Mouse (Mus musculus): Measurements from ENCODE around the gene Ubr4. TPM values are rescaled to one million over a fixed set of nuclear protein-coding genes. Genes with fewer than 3 reads are reported as not detected.

Ubr4 gene
- polyA plus RNA-seq, 1 experiment = 52.8 TPM

GRCm38 (mm10) chr4:139340835-139341234 is 11.6 kb upstream of the Ubr4 start:
- Histone ChIP-seq H3K4me1 (ENCODE audit: control insufficient read depth, insufficient read depth, low read length) (peaks cover 3% of the 10 kb centered on the region), H3K4me3 (replicated peaks; ENCODE audit: control insufficient read depth, low read depth, low read length) (no peak overlapping the region), H3K27ac (ENCODE audit: control insufficient read depth, insufficient read depth, low read depth, low read length, poor library complexity) (peak overlapping the region; percentile 68)
- 36% methylated on average over 4 of the region's 4 CpGs for WGBS
- TF ChIP-seq CTCF (IDR thresholded peaks at IDR 0.05; ENCODE audit: control insufficient read depth, insufficient read depth, low read length) (no peak), POLR2A (IDR thresholded peaks at IDR 0.05; ENCODE audit: borderline replicate concordance, control insufficient read depth, low read depth, low read length) (no peak)

- peaks cover 3% of the 10 kb centered on the region for H3K4me1 ChIP-seq (ENCODE audit: control insufficient read depth, insufficient read depth, low read length)
- no peak for TF ChIP-seq POLR2A (IDR thresholded peaks at IDR 0.05; ENCODE audit: borderline replicate concordance, control insufficient read depth, low read depth, low read length)
- no peak for TF ChIP-seq CTCF (IDR thresholded peaks at IDR 0.05; ENCODE audit: control insufficient read depth, insufficient read depth, low read length)
- WGBS = 70% methylated on average over 7 of the region's 7 CpGs
- peak overlapping the region; percentile 60 for H3K27ac ChIP-seq (ENCODE audit: control insufficient read depth, insufficient read depth, low read depth, low read length, poor library complexity)
- H3K4me3 ChIP-seq (replicated peaks; ENCODE audit: control insufficient read depth, low read depth, low read length) = no peak overlapping the region
Observed at GRCm38 (mm10) chr4:139341556-139342233, 10.7 kb upstream of the Ubr4 start.

- Histone ChIP-seq H3K27ac (ENCODE audit: control insufficient read depth, insufficient read depth, low read depth, low read length, poor library complexity) (peak overlapping the region; percentile 61; the same call in 1 of the 2 replicates), H3K4me1 (ENCODE audit: control insufficient read depth, insufficient read depth, low read length) (peaks cover 3% of the 10 kb centered on the region), H3K4me3 (replicated peaks; ENCODE audit: control insufficient read depth, low read depth, low read length) (no peak overlapping the region)
- no peak for TF ChIP-seq POLR2A (IDR thresholded peaks at IDR 0.05; ENCODE audit: borderline replicate concordance, control insufficient read depth, low read depth, low read length)
- TF ChIP-seq CTCF (IDR thresholded peaks at IDR 0.05; ENCODE audit: control insufficient read depth, insufficient read depth, low read length) = no peak
- WGBS = 30% methylated on average over 5 of the region's 5 CpGs
Observed at GRCm38 (mm10) chr4:139343718-139344117, 8.7 kb upstream of the Ubr4 start.

GRCm38 (mm10) chr4:139345416-139346019 is 6.9 kb upstream of the Ubr4 start:
- no peak overlapping the region for H3K4me3 ChIP-seq (replicated peaks; ENCODE audit: control insufficient read depth, low read depth, low read length)
- TF ChIP-seq CTCF (IDR thresholded peaks at IDR 0.05; ENCODE audit: control insufficient read depth, insufficient read depth, low read length) (no peak), POLR2A (IDR thresholded peaks at IDR 0.05; ENCODE audit: borderline replicate concordance, control insufficient read depth, low read depth, low read length) (no peak)
- no peak overlapping the region for H3K27ac ChIP-seq (ENCODE audit: control insufficient read depth, insufficient read depth, low read depth, low read length, poor library complexity)
- WGBS = 86% methylated on average over 23 of the region's 23 CpGs
- peaks cover 3% of the 10 kb centered on the region for H3K4me1 ChIP-seq (ENCODE audit: control insufficient read depth, insufficient read depth, low read length)

DNA sequence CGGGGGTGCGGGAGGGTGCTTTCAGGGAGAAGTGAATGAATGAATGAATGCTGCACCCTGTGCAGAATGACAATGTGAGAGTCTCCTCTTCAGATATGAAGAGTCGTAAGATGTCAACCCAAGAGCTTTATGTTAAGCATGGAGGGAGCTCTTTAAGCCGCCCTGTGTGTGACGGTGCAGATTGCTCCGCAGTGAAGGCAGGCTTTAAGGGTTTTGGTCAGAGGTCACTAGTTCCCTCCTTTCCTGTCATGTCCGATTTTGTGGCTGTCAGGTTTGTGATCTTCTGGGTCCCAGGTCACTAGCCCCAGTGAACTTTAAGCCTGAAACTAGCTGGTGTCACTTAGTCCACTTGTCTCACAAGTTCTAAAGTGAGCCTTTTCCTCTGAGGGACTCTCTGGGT is 423 bp downstream of the Ubr4 start:
- H3K27ac ChIP-seq (ENCODE audit: control insufficient read depth, insufficient read depth, low read depth, low read length, poor library complexity) = peak overlapping the region; percentile 99

GRCm38 (mm10) chr4:139357211-139357610 is 4.8 kb downstream of the Ubr4 start:
- 79% methylated on average over 3 of the region's 3 CpGs for WGBS
- no peak for TF ChIP-seq POLR2A (IDR thresholded peaks at IDR 0.05; ENCODE audit: borderline replicate concordance, control insufficient read depth, low read depth, low read length)
- TF ChIP-seq CTCF (IDR thresholded peaks at IDR 0.05; ENCODE audit: control insufficient read depth, insufficient read depth, low read length) = no peak

More for the DNA sequence above, 423 bp downstream of the Ubr4 start:
- under 1% methylated on average over 7 of the region's 7 CpGs for WGBS
- Histone ChIP-seq H3K4me3 (replicated peaks; ENCODE audit: control insufficient read depth, low read depth, low read length) (peak overlapping the region; percentile 95), H3K4me1 (ENCODE audit: control insufficient read depth, insufficient read depth, low read length) (peaks cover 5% of the 10 kb centered on the region)
- TF ChIP-seq POLR2A (IDR thresholded peaks at IDR 0.05; ENCODE audit: borderline replicate concordance, control insufficient read depth, low read depth, low read length) = no peak
- TF ChIP-seq CTCF (IDR thresholded peaks at IDR 0.05; ENCODE audit: control insufficient read depth, insufficient read depth, low read length) = no peak

GRCm38 (mm10) chr4:139360761-139361548 is 8.5 kb downstream of the Ubr4 start:
- WGBS = 79% methylated on average over 11 of the region's 11 CpGs

More at GRCm38 (mm10) chr4:139357211-139357610, 4.8 kb downstream of the Ubr4 start:
- Histone ChIP-seq H3K4me1 (ENCODE audit: control insufficient read depth, insufficient read depth, low read length) (peaks cover 3% of the 10 kb centered on the region), H3K27ac (ENCODE audit: control insufficient read depth, insufficient read depth, low read depth, low read length, poor library complexity) (no peak overlapping the region), H3K4me3 (replicated peaks; ENCODE audit: control insufficient read depth, low read depth, low read length) (no peak overlapping the region)

DNA sequence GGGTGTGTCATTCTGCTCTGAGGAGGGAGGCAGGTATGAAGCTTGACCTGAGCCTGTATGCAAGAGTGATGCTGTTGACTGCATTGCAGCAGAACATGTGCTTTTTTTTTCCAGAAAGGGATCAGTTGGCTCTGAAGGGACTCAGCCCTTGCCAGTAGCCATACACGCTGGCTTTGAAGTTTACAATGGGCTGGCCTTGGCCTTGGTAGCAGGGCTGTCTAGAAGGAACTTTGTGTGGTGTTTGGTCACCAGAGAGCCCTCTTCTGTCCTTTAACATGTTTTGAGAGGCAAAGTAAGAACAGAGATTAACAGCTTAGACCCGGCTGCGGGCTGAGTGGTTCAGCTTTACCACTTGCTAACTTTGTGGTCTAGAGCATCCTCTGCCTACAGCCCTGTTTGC is 14.9 kb downstream of the Ubr4 start:
- TF ChIP-seq CTCF (IDR thresholded peaks at IDR 0.05; ENCODE audit: control insufficient read depth, insufficient read depth, low read length) (no peak), POLR2A (IDR thresholded peaks at IDR 0.05; ENCODE audit: borderline replicate concordance, control insufficient read depth, low read depth, low read length) (no peak)
- no peaks in the 10 kb centered on the region for H3K4me1 ChIP-seq (ENCODE audit: control insufficient read depth, insufficient read depth, low read length)
- 86% methylated on average over 3 of the region's 3 CpGs for WGBS
- H3K4me3 ChIP-seq (replicated peaks; ENCODE audit: control insufficient read depth, low read depth, low read length) = no peak overlapping the region
- no peak overlapping the region for H3K27ac ChIP-seq (ENCODE audit: control insufficient read depth, insufficient read depth, low read depth, low read length, poor library complexity)

More at GRCm38 (mm10) chr4:139360761-139361548, 8.5 kb downstream of the Ubr4 start:
- no peak for TF ChIP-seq CTCF (IDR thresholded peaks at IDR 0.05; ENCODE audit: control insufficient read depth, insufficient read depth, low read length)
- no peak for TF ChIP-seq POLR2A (IDR thresholded peaks at IDR 0.05; ENCODE audit: borderline replicate concordance, control insufficient read depth, low read depth, low read length)
- Histone ChIP-seq H3K27ac (ENCODE audit: control insufficient read depth, insufficient read depth, low read depth, low read length, poor library complexity) (no peak overlapping the region), H3K4me3 (replicated peaks; ENCODE audit: control insufficient read depth, low read depth, low read length) (no peak overlapping the region), H3K4me1 (ENCODE audit: control insufficient read depth, insufficient read depth, low read length) (no peaks in the 10 kb centered on the region)

Data from bone marrow, adult 2 months (tissue).